Mouse (Mus musculus) urinary bladder, postnatal 36 days (tissue): ENCODE results near the gene Manba.
"Not testable (repeated sequence)": the region's sequence is repeated elsewhere in the genome, so short reads cannot be mapped to it uniquely, and the experiment has no call there.

ENCODE experiments used
- DNase-seq, 2 experiments: peaks; one replicate each; pipeline ENCODE4 v3.0.0; 2022; ENCODE audit warnings: low spot score in 2 of 2, mixed read lengths in 1 of 2

Gene Manba

DNA sequence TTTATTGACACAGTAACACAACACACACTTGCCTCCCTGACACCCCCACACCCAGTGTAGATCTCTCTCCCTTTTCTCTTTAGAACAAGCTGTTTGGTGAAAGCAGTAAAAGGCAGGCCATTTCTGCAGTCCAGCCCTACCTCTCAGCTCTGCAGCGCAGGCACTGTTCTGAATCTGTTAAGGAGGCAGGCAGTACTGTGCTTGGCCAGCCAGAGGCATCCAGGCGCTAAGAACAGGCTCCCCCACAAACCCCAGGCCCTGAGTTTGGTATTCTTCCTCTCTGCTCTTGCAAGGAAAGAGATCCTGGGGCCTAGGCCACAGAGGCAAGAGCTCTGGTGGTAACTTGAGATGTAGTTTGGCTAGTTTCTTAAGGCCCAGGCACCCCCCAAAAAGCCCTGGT lies 39.5 kb downstream of the Manba start:
- DNase-seq = not testable (repeated sequence)

GRCm38 (mm10) chr3:135529670-135530069 lies 44.3 kb downstream of the Manba start:
- DNase-seq = no peak

- DNase-seq = no peak
Observed at GRCm38 (mm10) chr3:135531762-135532161, 46.4 kb downstream of the Manba start.

GRCm38 (mm10) chr3:135534103-135534502 lies 48.7 kb downstream of the Manba start:
- DNase-seq = no peak

DNA sequence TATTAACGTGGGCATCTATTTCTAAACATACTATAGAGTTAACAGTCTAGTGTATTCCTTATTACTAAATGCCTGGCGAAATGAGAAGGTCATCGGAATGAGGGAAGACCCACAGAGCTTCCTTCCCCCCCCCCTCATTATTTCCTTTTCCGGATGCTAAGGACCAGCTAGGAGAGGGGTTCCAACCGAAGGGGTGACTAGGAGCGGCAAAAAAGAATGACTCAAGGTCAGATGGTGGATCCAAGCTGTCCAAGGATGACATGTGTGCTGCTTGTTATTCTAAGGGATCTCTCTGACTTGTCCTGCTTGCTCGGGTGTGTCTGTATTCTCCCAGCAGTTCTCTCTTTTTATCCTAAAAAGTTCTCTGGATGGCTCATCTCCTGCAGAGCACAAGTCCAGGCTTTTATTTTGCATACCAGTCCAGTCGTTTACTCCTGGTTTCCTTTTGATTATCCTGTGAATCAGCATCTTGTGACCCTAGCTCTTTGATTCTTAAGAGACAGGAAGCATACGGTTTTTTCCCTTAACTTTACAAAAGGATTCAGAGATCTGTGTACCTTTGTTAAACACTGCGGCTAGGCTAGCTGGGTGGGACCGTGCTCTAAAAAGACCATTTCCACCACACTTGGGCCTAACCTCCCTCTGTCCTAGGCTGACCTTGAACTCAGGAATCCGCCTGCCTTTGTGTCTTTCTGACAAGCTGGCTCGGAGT lies 61.0 kb downstream of the Manba start:
- no peak for DNase-seq

DNA sequence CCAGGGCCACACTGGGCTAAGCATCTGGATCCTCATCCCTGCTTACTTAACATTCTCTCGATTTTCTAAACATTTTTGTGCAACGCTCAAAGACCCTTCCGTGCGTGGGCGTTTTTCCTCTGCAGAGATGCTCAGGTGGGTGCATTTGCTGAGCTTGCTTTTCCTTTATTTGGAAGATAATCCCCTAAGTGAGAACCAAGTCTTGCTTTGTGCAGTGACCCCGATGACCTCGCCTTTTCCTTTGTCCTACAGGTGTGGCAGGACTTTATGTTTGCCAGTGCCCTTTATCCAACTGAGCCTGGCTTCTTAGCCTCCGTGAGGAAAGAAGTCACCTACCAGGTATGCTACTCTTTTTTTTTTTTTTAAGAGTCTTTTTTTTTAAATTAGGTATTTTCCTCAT lies 61.9 kb downstream of the Manba start:
- DNase-seq = no peak

DNA sequence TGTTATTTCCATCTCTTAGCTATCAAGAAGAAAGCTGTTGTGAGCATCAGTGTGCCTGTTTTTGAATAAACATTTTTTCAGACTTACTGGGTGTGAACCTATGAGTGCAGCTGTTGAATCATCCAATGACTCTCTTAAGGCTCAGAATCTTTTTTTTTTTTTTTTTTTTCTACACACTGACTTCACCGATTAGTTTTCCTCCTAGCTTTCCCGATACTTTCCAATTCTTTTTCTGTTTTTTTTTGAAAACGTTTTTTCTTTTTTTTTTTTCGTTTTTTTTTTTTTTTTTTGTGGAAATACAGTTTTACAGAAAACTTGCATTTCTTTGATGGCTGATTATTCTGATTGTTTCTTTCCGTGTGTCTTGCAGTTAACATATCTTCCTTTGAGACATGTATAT lies 67.5 kb downstream of the Manba start:
- no peak for DNase-seq

DNA sequence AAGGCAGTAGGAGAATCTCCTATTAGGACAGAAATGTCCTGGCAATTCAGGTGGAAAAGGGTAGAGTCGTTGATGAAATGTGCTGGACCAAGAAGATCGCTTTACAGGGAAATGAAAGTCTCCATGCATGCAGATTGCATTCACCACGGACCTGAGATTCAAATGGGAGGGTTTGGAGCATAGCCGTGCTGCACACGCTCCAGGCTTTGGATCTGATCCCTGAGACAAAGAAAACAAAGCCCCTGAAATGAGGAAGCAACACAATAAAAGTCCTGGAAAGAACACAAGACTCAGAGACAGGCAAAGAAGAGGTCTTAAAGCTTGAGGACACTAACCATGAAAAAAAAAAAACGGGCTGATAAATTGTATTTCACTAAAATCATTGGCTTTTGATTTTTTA lies 69.8 kb downstream of the Manba start:
- no peak for DNase-seq

DNA sequence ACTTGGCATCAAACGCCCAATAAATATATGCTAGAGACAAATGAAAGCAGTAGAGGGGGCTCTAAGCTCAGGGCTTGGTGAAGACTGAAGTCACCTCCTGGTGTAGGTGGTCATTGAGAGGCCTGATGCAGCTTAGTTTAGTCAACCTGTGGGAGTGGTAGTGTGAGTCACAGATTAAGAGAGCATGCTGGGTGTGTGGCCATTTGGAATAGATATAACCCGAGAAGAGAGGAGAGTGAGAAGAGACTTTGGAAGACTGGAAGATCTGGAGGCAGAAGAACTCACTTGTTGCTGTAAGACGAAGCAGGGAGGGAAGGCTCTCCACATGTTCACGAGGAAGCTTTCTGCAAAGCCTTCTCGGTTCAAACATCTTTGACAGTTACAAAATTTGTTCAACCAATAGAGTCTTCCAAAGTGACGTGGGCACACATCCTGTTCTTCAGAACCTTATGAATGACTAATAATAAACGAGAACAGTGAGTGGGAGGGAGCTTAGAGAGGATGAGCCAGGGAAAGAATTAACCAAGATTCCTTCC lies 70.7 kb downstream of the Manba start:
- no peak for DNase-seq

DNA sequence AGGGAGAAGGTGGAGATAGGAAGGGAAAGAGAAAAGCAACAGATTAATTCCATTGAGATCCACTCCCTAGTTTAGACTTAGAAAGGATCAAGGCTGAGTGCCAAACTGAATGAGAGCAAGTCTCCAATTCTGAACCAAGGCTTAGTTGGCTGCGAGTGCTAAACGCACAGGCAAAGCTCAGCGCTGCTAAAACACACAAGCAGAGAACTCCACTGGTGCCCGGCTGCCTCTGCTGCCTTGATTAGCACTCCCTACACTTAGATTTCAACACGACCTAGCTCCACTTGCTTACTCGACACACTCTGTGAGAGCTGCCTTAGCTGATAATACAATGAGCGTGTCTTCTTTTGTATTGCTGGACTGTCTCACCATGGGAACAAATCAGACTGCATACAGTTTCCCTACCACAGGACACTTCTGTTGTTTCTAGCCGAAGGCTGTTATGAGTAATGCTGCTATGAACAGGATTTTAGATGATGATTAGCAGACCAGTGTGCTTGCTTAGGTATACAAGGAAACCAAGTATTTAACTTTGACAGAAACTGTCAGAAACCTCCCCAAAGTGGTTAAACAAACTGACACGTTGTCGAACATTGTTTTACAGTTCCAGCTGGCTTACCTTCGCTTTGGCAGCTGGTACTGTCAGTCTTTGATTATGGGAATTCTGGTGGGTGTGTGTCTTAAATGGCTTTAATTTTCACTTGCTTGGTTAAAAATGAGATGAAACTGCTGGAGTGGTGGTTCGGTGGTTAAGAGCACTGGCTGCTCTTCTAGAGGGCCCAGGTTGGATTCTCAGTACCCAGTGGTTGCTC lies 71.6 kb downstream of the Manba start:
- no peak for DNase-seq

GRCm38 (mm10) chr3:135562036-135562435 lies 76.6 kb downstream of the Manba start:
- no peak for DNase-seq

DNA sequence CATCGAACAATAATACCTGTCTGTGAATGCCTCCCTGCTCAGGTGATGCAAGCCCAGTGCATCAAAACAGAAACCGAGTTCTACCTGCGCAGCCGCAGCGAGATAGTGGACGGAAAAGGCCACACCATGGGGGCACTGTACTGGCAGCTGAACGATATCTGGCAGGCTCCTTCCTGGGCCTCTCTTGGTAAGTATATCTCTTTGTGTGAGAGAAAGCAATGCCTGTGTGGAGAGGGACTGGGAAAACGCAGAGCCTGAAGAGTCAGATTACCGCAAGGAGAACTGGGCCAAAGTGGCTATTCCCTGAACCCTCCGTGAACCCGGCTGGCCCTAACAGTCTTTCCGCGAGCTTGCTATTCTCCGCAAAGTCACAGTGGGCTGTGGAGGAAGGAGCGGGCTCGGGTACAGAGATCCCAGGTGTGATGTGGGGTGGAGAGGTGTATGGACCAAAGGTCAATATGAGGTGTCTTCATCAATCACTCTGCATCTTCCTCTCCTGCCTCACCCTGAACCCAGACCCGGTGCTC lies 77.8 kb downstream of the Manba start:
- DNase-seq = no peak

GRCm38 (mm10) chr3:135564706-135565105 lies 79.3 kb downstream of the Manba start:
- DNase-seq = no peak

DNA sequence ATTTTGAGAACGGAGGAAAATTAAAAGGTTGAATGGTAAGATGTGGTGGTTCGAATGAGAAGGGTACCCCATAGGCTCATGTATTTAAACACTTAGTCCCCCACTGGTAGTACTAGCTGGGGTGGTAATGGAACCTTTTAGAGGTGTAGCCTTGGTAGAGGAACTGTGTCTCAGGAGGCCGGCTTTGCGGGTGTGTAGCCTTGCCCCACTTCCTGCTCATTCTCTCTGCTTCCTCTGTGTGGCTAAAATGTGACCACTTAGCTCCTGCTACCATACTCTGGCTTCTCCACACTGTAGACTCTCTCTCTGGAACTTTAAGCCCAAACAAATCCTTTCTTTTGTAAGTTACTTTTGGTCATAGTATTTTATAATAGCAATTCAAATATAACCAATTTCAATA lies 79.9 kb downstream of the Manba start:
- no peak for DNase-seq

DNA sequence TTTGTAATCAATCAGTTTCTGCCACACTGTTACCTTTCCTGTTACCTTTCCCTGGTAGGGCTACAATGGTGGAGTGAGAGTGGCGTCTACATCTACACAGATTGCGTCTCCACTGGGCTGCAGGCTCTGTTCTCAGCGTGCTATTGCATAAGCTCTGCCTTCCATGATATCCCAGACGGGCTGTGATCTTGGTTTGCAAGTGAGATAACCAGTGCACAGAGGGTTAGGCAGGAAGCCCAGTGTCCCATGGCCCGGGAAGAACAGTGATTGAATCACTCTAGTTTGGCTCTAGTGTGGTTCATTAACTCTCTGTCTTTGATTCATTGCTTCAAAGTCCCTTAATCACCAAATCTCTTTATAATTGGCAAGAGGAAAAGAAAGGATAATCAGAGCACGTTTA lies 82.5 kb downstream of the Manba start:
- DNase-seq = no peak

DNA sequence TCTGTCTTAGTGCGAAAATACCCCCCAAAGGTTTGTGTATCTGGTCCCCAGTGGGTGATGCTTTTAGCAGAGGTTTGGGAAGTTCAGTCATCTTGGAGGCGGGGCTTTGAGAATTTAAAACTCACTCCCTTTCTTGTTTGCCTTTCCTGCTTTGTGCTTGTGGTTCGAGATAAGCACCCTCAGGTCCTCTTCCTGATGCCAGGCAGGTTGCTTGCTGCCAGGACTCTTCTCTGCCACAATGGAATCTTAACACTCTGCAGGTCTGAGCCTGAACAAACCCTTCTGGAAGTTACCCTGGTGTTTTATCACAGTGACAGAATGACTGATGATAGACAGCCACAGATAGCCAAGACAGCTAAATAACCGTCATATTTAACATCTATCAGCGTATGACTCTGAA lies 83.2 kb downstream of the Manba start:
- no peak for DNase-seq

DNA sequence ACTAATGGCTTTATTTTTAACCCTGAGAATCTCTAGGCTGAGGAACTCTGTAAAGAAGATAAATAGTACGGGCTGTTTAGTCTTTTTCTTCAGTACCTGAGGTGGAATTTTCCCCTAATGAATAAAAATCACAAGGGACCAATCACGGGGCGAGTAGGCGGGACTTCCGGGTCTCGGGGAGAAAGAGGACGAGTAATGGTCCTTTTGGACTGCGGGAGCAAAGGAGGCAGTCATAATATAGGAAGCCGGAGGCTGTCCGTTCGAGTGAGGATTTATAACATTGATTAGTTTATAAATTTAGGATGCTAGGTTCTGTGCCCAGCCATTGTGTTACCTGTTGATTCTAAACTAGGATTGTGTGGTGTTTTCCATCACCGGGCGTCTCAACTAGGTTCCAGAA lies 86.1 kb downstream of the Manba start:
- DNase-seq = no peak

DNA sequence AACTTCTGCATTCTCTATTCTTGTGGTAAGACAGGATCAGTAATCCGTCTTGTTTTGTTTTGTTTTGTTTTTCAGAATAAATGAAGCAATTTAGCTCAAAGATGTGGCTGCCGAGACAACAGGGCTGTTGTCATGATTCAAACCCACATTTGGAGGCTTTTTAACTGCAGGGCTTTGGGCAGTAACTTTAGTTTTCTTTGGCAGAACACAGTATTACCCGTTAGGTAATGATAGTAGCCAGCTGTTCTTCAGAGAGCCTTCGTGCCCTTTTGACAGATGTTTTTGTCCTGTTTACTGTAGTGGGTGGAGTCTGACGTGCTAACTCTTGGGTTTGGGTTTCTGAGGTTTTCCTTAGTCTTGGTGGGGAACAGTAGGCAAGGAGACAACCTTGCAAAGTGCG lies 87.6 kb downstream of the Manba start:
- no peak for DNase-seq

- DNase-seq = no peak
Observed at GRCm38 (mm10) chr3:135575126-135575525, 89.7 kb downstream of the Manba start.

- no peak for DNase-seq
Observed at GRCm38 (mm10) chr3:135578588-135579140, 93.3 kb downstream of the Manba start.

DNA sequence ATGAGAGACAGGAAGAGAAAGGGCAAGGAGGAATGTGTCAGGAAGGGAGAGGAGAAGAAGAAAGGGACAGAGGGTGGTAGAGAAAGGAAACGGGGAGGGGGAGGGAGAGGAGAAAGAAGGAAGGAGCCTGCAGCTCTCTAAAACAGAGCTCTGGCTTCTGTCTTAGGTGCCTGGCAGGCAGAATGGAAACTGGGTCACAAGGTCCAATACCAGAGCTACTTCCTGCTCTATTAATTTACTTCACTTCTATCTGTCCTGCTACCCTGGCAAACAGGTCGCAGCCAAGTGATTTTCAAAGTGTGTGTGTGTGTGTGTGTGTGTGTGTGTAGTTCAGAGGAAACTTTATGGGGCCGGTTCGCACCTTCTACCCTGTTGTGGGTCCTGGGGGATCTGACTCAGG lies 93.8 kb downstream of the Manba start:
- no peak for DNase-seq

- DNase-seq = no peak
Observed at GRCm38 (mm10) chr3:135580439-135581275, 95.2 kb downstream of the Manba start.
